Mouse (Mus musculus) spleen, adult 12 weeks (tissue): Measurements from ENCODE around the gene Fam189b.

ENCODE experiments used
- DNase-seq: peaks from one replicate; pipeline ENCODE4 v3.0.0; 2022; ENCODE audit warnings: low spot score

Gene Fam189b

DNA sequence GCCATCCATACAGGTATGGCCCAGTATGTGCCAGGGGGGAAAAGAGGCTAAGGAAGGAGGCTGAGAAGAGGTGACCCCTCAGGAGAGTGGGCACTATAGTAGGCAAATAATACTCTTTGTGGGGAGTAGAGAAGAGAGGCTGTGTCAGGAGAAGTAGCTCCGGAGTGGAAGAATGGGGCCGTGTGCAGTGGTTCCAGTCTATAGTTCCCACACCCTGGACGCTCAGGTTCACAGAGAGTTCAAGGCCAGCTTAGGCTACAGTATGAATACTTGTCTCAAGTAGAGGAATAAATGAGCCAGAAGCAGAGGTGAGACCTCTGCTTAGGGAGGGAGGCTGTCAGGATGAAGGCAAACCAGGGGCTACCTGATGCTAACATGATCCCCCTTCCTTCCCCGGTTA lies 46.3 kb downstream of the Fam189b start:
- DNase-seq, result no peak

DNA sequence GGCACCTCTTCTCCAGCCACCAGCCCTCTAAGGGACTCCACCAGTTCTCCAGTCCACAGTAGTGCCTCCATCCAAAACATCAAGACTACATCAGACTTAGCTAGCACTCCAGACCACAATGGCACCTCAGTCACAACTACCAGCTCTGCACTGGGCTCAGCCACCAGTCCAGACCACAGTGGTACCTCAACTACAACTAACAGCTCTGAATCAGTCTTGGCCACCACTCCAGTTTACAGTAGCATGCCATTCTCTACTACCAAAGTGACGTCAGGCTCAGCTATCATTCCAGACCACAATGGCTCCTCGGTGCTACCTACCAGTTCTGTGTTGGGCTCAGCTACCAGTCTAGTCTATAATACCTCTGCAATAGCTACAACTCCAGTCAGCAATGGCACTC lies 47.6 kb downstream of the Fam189b start:
- DNase-seq, result no peak

DNA sequence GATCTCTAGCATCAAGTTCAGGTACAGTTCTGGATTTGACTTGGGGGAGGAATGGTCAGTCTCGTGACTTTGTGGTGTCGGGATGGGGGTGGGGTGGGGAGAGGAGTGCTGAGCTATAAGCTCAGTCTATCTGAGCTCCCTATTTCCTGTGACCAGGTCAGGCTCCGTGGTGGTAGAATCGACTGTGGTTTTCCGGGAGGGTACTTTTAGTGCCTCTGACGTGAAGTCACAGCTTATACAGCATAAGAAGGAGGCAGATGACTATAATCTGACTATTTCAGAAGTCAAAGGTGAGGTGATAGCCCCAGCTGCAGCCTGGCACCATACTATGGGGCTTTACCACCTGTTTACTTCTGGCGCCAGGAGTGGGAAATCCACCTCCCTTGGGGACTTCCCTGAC lies 48.4 kb downstream of the Fam189b start:
- DNase-seq, result no peak

DNA sequence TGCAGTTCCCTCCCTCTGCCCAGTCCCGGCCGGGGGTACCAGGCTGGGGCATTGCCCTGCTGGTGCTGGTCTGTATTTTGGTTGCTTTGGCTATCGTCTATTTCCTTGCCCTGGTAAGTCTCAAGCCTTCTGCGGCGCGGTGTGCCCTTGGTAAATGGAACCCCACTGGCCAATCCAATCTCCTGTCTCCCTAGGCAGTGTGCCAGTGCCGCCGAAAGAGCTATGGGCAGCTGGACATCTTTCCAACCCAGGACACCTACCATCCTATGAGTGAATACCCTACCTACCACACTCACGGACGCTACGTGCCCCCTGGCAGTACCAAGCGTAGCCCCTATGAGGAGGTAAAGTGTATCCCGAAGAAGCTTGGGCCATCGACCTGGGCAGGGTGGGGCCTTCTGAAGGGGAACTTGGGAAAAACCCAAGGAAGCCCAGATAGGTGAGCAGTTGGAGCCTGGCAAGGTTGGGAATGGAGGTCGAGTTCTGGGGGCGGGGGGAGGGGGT lies 48.9 kb downstream of the Fam189b start:
- no peak for DNase-seq

DNA sequence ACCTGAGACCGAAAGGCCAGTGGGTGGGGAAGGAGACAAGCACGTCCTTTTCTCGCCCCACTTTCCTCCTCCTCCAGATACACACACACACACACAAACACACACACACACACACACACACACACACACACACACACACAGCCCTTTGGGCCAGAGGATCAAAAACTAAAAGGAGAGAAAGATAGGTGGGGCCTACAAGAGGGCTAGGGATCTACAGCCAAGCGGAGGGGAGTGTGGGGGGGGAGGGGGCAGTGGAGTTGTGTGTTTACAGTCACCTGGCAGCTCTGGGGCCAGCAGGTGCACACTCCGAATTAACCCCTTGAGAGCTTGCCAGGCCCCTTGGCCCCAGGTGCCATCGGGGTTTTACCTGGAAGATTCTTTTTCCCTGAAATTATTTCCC lies 49.7 kb downstream of the Fam189b start:
- DNase-seq, result no peak

DNA sequence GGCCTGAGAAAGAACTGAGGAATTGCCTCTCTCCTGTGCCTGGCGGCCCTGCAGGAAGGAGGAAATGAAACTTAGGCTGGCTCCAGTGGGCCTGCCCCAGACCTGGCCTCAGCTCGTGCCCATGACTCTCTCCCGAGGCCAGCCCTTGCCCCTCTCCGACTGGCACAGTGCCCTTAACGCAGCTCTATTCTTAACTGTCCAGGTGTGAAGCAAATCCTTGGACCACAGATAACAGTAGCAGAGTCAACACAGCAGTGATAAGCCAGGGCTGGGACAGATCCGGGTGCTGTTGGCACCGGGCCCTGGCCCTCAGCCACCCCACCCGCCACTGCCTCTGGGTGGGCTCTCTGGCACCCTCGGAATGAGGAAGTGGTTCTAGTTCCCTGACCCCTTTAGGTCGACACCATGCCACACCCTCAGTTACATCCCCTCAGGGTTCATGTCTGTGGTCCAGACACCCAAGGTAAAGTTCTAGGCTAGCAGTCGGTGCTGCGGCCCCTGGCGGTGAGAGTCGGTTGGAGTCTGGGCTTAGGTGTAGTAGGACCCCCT lies 50.7 kb downstream of the Fam189b start:
- no peak for DNase-seq

DNA sequence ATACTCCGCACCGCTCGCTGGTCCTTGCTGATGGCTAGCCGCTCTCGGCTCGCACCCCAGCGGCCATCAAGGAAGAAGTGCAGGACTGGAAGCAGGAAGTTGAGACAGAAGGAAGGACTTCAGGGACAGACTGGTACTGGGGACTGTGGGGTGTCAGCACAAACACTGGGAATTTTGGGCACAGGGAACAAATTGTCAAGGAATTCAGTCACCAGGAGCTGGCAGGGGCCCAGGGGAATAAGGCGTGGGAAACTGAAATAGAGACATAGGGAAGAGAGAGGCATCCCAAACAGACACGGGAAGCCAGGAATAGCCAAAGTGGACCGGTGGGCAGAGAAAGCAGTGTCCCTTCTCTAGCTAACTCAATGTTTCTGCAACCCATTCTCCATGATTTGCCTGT lies 53.6 kb downstream of the Fam189b start:
- no peak for DNase-seq

DNA sequence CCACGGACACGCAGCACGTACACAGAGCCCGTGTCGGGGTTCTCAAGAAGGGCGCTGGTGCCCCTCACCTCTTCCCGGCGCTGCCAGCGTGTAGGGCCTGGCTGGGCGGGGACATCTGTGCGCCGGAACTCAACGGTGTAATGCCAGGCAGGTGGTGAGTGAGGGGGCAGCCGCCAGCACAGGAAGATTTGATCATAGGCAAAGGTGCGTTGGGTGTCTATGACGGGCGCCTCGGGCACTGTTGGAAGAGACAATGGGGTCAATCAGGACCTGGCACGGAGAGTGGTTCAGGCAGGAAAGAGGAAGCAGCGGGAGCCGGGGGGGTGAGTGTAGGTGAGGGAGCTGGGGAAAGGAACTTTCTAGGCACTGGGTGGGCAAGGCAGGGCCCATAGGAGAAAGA lies 54.7 kb downstream of the Fam189b start:
- no peak for DNase-seq

DNA sequence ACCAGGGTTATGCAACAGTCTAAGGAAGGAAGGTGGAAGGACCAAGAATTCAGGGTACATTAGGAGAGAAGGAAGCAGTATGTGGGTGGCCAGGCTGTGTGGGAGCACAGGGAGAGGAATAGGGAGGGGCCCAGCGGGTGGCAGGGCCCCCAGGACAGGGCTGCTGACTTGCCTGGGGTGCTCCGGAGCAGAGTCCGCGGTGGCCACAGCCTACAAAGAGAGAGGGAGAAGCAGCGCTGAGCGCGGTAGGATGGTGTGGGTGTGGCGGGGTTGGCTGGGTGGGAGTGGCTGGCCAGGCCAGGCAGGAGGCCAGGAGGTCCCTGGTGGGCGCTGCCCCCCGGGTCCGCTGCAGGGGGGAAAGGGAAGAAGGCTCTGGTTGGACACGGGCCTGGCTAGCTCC lies 55.6 kb downstream of the Fam189b start:
- no peak for DNase-seq
